Mouse (Mus musculus) lung, adult 18-20 months (tissue): ENCODE data around the gene Zscan10.
"Not testable (repeated sequence)": the region's sequence is repeated elsewhere in the genome, so short reads cannot be mapped to it uniquely, and the experiment has no call there.

Experiments used
- DNase-seq, 2 experiments: peaks; one replicate each; pipeline ENCODE4 v3.0.0; 2022; ENCODE audit warnings: mixed read lengths in 2 of 2

Zscan10 gene

DNA sequence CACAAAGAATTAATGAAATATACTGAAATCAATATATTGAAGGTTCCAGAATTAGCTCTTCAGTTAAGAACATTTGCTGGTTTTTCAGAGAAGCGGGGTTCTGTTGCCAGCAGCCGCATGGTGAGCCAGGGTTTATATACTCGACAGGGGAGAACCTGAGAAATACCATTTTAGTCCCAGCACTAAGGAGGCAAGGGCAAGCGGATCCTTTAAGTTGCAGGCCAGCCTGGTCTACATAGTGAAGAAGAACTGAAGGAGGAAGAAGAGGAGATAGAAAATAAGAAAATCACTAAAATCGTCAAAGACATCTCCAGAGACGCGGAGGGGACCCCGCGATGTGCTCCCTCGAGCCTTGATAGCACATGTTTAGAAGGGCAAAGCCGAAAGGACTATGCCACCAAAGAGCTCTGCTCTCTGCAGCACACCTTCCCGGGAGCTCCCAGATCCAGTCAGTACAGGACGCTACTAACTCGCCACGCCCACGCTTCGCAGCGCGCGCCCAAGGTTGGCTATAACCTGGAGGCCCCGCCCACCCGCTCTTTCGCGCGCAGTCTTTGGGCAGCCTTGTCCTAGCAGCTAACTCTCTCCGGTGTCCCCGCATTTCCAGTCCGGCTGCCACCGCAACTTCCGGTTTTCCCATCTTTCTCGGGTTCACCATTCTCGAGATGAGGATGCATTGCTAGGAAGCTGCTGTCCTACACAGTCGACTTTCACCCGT lies 8.3 kb upstream of the Zscan10 start:
- peak; percentile 95 to 97 for DNase-seq

DNA sequence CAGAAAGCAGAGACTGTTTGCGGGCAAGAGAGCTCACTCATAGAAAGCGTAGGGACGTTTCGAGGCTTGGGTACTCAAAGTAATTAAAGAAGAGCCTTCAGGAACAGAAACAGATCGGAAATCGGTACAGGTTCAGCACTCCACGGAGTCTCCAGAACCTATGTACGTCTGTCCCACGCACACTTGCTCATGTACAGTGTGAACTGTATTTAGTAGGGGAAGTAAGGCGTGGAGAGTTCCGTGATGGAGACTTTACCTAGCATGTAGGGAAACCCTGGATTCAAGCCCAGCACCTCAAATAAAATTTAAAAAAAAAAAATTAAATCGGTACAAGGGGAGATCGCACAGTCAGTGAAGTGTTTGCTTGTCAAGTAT lies 7.7 kb upstream of the Zscan10 start:
- DNase-seq = no peak

DNA sequence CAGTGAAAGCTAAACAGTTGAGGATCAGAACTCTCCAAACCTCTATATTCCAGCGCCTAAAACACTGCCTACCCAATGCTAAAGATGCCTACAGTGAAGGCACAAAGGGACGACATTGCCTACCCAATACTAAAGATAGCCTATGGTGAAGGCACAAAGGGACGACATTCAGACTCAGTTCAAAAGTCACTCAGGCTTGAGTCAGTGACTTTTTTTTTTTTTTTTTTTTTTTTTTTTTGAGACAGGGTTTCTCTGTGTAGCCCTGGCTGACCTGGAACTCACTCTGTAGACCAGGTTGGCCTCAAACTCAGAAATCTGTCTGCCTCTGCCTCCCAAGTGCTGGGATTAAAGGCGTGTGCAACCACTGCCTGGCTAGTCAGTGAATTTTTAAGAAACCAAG lies 5.5 kb upstream of the Zscan10 start:
- not testable (repeated sequence) for DNase-seq

DNA sequence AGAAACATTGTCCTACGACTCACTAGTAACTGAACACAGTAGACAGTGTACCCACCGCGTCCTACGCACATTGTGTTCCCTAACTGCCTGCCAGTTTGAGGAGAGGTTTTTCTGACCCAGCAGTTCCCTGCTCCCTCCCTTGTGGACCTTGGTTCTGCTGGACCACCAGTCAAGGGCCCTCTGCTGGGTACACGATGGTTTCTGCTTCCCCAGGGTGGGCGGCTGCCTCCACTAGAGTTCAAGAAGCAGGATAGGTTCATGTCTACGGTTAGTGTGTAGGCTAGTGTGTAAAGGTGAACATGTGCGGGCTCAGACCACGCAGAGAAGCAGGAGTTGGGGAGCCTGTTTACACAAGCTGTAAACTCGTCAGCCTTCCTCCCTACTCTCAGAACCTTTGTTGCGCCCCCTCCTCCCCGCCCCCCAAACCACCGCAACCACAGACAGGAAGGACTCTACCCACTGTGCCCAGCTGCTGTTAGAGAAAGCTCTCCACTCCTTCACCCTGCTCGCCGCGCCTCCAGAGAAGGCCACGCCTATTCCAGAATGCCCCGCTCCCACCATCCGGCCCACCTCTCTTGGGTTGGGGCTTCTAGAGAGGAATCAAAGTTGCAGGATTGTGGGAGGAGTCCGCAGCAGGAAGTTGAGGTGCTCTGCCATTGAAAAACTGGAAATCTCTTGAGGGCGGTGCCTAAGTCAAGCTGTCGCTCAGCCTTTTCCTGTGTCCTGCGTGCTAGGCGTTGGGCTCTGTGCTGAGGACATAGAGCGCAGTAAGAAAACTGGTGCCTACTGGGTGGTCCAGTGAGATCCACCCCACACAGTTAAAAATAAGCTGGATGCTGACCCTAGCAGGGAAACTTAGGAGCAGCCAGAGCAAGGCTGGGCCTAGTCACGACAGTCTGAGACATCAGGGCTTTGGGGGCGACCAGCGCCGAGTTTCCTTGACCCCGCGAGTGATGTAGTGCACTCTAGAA lies 1.8 kb upstream of the Zscan10 start, which contains the start of gene Zfp13:
Gene Zfp13, minus strand, starts transcription at position 906 of the 971 bp plus-strand sequence.
- peak; percentile 94 to 96 for DNase-seq

DNA sequence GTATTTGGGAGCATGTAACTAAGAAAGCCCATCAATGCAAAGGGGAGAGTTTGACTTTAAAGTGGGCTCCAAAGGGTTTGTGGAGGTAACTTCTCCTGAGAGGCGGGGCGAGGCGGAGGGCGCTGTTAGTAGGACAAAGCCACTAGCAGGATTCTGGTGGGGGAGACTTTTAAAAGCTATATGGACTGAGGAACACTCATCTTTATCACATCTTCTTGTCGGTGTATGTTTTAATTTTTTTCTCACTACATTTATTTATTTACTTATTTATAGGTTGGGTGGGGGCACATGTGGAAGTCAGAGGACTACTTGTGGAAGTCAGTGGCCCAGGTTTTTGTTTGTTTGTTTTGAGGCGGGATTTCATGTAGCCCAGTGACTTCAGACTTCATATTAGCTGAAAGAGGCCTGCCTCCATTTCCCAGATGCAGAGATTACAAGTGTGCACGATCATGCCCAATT lies 1.0 kb upstream of the Zscan10 start:
- no peak for DNase-seq

DNA sequence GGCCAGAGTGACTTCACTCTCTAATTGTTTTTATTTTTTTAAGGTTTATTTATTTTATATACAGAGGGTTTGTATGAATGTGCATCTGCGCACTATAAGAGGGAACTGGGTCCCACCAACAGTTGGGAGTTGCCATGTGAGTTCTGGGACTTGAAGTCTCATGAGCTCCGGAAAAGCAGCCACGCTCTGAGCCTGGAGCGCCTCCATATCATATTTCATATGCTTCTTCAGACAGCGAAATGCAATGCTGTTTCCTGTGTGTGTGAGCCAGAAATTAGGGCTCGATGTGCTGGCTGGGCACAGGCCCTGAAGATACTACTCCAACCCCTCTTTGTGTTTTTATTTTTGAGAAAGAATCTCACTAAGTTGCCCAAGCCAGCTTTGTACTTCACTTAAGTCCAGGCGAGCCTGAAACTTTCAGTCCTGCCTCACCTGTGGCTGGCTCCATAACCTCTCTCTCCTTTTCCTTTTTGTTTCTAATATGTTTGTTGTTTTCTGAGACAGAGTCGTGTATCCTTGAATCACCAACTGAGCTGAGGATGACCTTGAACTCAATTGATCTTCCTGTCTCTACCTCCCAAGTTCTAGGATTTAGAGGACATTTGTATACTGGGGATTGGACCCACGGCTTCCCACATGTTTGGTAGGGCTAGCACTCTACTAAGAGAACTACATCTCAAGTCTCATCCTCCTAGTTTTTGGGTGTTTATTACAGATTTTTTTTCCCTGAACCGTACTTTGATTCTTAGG lies 1.4 kb downstream of the Zscan10 start:
- DNase-seq = no peak

DNA sequence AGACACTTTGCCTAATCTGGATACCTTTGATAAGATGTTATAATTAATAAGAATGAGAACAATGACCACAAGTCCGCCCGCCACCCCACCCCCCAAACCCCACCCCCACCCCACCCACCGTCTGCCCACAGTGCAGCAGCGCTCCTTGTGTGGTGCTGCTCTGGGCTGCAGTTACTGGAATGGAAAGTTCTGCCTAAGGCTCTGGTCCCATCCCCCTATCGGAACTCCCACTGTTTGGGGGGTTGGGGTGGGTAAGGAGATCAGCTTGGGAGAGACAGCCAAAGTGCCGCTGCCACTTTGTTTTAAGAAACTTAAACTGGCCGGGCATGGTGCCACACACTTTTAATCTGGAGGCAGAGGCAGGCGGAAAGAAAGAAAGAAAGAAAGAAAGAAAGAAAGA lies 2.4 kb downstream of the Zscan10 start:
- DNase-seq = no peak

DNA sequence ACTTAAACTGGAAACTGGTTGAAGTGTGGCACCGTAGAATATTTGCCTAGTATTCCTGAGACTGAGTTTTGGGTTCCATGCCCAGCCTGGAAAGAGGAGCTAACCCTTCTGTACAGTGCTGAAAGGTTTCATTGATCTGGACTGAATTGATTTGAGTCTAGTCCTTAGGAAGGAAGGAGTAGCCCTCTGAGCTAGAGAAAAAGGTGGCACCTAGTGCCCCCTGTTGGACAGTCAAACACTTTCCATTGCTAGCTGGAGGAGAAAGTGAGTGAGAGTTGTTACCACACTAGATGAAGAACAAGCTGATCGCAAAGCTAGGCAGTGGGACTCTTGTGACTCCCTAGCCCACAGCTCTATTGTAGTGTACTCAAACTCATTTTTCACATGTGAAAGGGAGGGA lies 2.9 kb downstream of the Zscan10 start:
- DNase-seq = peak in 1 of 2 experiments; percentile 21

DNA sequence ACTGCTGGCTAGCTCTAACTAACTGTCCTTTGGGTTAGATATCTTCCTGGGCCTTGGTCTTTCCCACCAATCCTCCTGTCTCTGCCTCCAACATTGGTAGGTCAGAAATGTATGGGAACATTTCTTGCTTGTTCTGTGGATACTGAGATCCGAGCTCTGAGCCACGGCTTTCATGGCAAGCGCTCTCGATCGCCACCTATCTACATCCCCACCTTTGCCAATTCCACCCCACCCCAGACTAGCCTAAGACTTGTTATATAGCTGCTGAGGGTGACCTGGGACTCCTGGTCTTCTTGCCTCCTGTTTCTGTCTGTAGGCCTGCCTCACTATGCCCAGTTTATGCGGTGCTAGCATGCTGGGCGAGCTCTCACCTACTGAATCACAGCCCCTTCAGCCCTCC lies 3.7 kb downstream of the Zscan10 start:
- no peak for DNase-seq

DNA sequence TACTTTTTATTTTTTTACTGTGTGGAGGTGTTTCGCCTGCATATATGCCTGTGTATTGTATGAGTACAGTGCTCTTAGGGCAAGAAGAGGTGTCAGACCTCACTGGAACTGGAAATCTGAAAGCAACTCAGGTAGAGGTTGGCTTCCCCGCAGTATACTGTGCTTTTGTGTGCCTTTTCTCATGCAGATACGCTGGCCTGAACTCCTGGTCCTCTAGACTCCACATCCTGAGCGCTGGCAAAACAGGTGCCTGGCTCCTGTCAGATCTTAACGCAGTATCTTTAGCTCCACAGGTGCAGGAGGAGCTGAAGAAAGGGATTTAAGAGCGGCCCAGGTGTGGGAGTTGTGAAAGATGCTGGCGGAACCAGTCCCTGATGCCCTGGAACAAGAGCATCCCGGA lies 4.6 kb downstream of the Zscan10 start:
- DNase-seq = no peak

DNA sequence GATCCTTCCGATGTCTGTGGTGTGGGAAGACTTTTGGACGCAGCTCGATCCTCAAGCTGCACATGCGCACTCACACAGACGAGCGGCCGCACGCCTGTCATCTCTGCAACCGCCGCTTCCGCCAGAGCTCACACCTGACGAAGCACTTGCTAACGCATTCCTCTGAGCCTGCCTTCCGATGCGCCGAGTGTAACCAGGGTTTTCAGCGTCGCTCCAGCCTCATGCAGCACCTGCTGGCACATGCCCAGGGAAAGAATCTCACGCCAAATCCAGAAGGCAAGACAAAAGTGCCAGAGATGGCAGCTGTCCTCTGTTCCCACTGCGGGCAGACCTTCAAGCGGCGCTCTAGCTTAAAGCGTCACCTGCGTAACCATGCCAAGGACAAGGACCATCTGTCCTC lies 9.0 kb downstream of the Zscan10 start:
- DNase-seq = no peak

DNA sequence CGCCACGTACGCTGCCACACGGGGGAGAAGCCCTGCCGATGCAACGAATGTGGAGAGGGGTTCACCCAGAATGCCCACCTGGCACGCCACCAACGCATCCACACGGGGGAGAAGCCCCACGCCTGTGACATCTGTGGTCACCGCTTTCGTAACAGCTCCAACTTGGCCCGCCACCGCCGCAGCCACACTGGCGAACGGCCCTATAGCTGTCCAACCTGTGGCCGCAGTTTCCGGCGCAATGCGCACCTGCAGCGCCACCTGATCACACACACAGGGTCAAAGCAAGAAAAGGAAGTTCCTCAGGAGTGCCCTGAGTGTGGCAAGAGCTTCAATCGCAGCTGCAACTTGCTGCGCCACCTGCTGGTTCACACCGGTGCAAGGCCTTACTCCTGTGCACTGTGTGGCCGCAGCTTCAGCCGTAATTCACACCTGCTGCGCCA lies 9.7 kb downstream of the Zscan10 start:
- DNase-seq = peak; percentile 65 to 68

DNA sequence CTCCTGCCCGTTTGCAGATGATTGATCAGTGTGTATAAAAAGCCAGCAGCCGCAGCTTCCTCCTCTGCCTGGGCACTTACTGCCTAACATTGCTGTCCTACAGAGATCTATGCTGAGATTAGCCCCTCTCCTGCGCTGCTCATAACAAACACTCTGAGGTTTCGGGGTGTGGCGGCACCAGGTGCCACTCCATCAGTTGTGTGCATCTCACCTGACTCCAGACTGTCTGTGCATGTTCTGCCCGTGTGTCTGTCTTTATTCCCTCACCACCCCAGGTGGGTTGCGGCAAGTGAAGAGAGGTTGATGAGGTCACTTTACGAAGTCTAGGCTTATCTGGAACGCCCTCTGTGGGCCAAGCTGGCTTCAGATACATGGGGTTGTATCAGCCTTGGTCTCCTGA lies 16.4 kb downstream of the Zscan10 start:
- no peak for DNase-seq

DNA sequence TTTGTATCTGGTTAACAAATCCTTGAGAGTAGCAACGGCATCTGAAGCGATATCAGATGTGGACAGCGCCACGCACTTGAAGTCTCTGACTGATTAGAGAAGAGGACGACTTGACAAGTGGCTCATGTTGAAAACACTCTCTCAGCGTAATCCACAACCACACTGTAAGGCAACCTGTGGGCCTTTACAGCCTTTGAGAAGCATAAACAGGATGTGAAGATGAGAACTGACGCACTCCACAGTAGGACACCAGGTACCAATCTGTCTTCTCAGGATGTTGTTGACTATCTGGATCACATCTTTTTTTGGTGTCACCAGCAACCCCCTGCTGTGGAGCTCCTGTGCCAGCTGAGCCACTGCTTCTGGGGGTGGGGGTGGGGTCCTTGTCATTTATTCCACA lies 19.7 kb downstream of the Zscan10 start:
- DNase-seq = no peak

DNA sequence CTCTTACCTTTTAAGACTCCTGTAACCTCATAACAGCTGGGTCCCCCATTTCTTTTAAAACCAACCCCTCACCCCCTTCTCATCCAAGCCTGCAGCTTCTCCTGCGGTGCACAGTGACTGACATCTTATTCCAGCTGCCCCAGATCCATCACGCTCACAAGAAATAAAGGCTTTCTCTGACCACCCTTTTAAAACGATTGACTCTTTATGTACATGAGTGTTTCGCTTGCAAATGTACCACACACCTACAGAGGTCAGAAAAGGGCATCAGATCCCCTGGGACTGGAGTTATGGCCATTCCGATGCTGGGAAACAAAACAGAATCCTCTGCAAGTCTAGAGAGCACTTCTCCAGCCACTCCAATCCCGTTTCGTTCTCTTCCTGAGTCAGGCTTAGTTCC lies 27.2 kb downstream of the Zscan10 start:
- no peak for DNase-seq

DNA sequence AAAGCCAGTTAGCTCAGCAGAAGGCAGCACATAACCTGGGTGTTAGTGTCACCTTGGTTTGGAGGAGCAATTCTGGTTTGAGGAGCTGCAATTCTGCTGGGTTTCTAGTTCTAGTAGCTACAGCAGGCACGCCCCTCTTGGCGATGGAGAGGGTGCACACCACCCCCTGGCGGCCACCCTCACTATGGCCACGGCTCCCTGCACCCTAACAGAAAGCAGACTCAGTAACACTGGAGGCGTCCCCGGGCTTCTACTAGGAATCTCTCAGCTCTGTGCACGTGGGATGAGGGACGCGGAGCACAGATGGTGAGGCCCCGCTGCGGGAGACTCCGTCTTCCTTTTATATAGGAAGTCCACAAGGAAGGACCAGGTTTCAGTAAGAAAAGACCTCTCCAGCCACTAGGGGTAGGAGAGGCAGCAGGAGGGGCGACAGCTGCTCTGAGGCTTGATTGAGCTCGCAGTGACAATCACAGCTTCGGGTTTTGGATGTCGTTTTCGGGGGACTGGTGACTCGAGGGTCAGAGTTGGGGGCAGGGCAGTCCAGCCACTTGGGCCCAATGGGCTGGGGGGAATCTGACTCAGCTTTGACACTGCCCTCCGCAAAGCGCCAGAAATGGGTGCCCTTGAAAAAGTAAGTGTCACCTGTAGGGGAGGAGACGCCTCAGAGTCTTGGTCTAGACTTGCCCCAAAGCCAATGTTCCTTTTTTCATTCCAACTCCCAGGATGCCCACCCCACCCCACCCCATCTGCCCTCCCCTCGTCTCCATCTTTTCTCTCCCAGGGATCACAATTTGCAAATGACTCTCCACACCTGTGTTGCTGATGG lies 29.8 kb downstream of the Zscan10 start:
- DNase-seq = peak; percentile 64 to 75

DNA sequence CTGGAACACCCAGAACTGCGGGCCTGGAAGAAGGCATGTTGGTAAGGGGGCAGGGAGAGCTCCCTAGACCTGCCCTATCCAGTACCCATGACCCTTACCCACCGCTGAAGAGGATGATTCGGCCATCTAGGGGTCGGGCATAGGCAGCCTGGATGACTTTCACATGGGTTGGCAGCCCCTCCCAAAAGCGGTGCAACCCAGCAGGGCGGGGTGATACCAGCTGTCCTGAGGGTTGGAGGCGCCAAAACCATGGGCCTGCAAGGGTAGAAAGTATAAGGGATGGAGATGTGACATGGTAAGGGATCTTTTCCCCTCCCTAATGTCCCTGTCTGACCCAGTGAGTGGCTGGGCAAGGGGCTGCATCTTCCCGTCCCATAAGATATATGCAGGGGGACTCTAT lies 30.6 kb downstream of the Zscan10 start:
- no peak for DNase-seq

DNA sequence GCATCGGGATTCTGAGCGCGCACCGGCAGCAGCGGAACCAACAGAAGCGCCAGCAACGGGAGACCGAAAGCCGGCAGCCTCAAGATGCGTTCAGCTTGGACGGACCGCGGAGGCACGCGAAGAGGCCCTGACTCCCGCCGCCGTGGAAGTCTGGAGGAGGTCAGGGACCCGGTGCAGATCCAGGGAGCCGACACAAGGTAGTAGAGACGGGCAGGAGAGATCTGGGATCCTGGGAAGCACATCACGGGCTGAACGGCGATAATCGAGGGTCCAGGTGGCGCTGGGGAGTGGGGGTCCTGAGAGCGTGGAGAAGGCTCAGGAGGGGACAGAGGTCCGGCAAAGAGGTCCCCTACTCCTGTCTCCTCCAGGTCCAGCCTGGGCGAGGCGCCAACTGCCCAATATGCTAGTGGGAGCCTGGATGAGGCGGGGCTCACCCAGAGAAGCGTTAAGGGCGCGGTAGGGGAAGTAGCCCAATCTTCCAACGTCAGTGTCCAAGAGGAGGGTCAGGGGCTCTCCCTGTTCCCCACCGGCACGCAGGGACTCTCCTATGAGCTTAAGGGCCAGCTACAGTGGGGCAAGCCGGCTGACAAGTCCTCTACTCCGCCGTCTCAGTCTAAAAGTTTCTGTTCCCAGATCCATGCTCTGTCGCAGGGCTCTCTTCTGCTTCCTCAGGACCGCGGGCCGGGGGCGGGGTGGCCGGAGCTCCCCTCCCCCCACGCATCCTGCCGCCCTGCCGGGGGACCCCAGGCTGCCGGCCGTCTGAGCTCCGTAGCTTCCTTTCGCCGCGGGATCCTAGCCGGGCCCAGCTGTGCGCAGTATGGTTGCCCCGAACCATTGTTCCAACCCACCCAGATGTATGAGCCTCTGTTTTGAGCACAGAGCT lies 44.2 kb downstream of the Zscan10 start, which contains the start of gene Mmp25:
Gene Mmp25, minus strand, starts transcription at position 665 of the 883 bp plus-strand sequence.
- no peak for DNase-seq

DNA sequence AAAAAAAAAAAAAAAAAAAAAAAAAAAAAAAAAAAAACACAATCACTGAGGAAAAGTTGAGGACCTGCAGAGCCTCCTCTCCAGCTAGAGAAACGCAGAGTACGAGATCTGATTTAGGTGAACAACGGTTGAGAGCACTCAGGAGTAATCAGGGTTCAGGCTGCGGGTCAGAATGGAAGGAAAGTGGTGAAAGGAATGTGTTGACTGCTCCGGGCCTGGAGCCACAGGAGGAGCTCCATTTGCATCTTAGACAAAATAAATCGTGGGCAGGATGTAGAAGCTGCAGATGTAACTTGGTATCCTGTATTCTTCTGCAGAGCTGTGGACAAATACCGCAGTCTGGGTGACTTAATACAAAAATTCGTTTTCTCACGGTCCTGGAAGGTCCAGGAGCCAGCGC lies 45.2 kb downstream of the Zscan10 start:
- no peak for DNase-seq

DNA sequence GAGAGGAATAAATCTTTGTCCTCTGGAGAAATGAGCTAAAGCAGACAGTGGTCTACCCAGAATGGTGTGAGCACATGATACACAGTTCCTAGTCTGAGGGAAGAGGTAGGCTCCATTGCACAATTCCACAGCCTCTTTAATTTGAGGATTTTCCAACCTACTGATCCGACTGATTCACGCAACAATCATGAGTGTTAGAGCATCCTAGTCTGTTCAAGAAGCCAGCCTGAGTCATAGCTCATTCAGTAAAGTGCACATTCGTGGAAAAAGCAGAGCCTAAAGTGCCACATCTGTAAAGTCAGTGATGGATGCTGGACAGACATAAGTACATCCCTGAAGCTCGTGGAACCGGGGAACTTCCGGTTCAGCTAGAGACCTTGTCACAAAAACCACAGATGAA lies 50.7 kb downstream of the Zscan10 start:
- DNase-seq = no peak

DNA sequence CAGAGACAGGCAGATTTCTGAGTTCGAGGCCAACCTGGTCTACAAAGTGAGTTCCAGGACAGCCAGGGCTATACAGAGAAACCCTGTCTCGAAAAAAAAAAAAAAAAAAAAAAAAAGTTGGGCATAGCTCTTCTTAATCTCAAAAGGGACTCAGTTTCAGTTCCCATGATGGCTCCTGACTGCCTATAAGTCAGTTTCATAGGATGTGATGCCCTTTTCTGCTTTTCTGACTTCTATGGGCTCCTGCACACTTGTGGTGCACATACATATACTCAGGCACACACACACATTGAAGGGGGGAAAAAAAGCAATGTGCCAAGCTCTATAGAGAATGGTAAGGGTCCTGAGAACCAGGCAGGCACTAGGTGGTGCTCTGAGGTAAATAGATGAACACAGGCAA lies 52.7 kb downstream of the Zscan10 start:
- no peak for DNase-seq
